Mouse (Mus musculus): ENCODE measurements at regions not wholly inside any gene's neighbourhood (a gene's known extent, or its start where the extent isn't known, plus 50 kb on each side); places are given as distances from the start of the nearest gene placed in this dataset.

DNA sequence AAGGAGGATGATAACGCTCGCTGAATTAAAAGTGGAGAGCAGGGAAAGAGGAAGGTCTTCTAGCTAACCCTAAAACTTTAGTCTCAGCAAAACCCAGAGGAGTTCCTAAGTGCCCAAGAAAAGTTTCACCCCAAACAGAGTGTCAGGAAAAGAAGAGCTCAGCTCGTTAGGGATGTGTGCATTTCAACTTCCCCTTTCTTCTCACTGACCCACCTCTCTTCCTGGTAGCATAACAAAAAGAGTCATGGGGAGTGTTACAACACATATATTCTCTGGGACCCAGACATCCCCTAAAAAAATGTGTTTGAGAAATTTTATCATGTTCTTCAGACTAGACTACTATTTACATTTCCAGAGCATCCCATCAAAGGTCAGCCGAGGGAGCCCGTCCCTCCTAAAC is 432.6 kb downstream of the Mctp2 start:
- H3K4me1 ChIP-seq (replicated peaks), result no peaks in the 10 kb centered on the region
- H3K9me3 ChIP-seq, result no peaks in the 10 kb centered on the region
- no peak overlapping the region for H3K9ac ChIP-seq
- H3K36me3 ChIP-seq, result no peaks in the 10 kb centered on the region
- no peak for ATAC-seq (ENCODE audit: low FRiP score, low read depth)
- H3K27ac ChIP-seq (replicated peaks), result no peak overlapping the region
- 85% methylated on average over 5 of the region's 5 CpGs for WGBS
- no peak overlapping the region for H3K4me3 ChIP-seq
- no peaks in the 10 kb centered on the region for H3K27me3 ChIP-seq
- H3K4me2 ChIP-seq, result no peak overlapping the region

DNA sequence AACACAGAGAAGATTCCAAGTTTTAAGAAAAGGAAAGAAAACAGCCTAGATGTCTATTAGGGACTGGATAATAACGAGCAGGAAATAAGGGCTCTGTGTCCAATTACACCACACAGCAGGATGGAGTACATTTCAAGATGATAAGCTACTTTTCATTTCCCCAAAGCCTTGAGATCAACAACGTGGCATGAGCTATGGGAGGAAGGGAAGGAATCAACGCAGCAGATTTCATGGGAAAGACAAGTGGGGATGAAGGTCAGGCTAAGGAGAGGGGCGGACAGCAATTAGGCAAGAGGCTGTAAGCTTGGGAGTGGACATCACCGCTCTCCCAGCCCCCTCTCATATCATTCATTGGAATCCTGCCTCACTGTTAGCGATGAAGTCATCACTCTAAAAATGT is 433.5 kb downstream of the Mctp2 start:
- Histone ChIP-seq H3K36me3 (no peaks in the 10 kb centered on the region), H3K9me3 (no peaks in the 10 kb centered on the region), H3K4me2 (no peak overlapping the region), H3K27ac (replicated peaks) (no peak overlapping the region), H3K4me1 (replicated peaks) (no peaks in the 10 kb centered on the region), H3K9ac (no peak overlapping the region), H3K4me3 (no peak overlapping the region), H3K27me3 (0 out of 2 replicates have a peak, but pooled peaks cover 4% of the 10 kb centered on the region)
- ATAC-seq (ENCODE audit: low FRiP score, low read depth), result no peak
- 79% methylated on average over 6 of the region's 6 CpGs for WGBS

DNA sequence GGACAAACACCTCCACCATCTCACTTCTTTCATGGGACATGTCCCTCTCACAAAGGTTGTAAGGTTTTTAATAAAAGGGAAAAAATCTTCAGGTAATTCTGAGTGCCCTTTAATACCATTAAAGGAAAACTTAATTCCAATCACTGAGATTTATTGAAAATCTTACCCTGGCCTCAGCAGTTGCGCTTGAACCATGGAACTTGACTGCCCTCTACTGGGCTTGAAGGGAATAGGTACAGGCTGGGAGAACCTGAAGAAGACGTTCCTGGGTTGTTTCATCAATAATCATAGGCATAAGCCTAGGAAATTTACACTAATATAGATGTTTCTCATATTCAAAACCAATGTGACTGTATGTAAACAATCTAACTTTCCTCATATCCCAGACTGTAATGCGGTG is 439.3 kb downstream of the Mctp2 start:
- Histone ChIP-seq H3K36me3 (no peaks in the 10 kb centered on the region), H3K27me3 (0 out of 2 replicates have a peak, but pooled peaks cover 4% of the 10 kb centered on the region), H3K4me3 (no peak overlapping the region), H3K4me2 (no peak overlapping the region), H3K4me1 (replicated peaks) (peaks cover 13% of the 10 kb centered on the region), H3K9me3 (no peaks in the 10 kb centered on the region), H3K9ac (no peak overlapping the region), H3K27ac (replicated peaks) (no peak overlapping the region)
- 15% methylated on average over 3 of the region's 3 CpGs for WGBS
- ATAC-seq (ENCODE audit: low FRiP score, low read depth), result no peak

DNA sequence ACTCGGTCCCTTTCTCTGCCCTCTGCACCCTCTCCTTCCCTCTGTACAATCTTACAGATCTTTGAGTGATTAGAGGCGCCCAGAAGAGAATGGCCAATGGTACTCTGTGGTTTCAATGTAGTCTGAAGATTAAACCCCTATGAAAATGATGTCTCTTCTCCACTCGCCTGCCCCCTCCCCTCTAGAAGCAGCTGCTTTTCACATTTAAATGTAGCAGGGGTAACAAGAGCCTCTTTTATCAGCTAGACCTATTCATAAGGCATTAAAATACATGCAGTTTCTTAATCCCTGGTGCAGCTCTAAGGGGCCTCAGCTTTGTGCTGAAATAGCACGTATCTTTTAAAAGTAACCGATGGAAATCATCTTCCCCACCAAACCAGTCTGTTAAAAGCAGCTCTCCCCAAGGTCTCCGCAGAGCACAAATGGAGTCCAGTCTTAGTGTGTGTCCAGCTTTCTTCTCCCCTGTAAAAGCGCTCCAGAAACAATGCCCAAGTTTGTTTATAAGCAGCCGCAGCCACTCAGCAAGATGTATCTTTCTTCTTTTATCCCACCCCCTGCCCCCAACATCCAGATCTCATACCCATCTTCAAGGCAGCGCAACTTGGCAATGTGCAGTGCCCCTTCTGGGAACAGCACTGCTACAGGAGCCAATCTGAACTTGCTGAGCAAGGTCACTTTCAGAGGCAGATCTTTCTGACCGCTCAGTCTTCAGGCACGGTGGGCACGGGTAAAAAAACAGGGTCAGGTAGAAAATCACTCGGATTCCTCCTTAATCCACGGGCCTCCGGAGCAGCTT is 440.8 kb downstream of the Mctp2 start:
- H3K4me2 ChIP-seq, result peak overlapping the region; percentile 19; the same call in 1 of the 2 replicates
- WGBS, result 24% methylated on average over 15 of the region's 15 CpGs
- H3K4me3 ChIP-seq, result no peak overlapping the region
- no peak for ATAC-seq (ENCODE audit: low FRiP score, low read depth)
- H3K9me3 ChIP-seq, result no peaks in the 10 kb centered on the region
- 0 out of 2 replicates have a peak, but pooled peaks cover 4% of the 10 kb centered on the region for H3K27me3 ChIP-seq
- no peak overlapping the region for H3K9ac ChIP-seq
- no peaks in the 10 kb centered on the region for H3K36me3 ChIP-seq
- H3K27ac ChIP-seq (replicated peaks), result no peak overlapping the region
- peaks cover 13% of the 10 kb centered on the region for H3K4me1 ChIP-seq (replicated peaks)

DNA sequence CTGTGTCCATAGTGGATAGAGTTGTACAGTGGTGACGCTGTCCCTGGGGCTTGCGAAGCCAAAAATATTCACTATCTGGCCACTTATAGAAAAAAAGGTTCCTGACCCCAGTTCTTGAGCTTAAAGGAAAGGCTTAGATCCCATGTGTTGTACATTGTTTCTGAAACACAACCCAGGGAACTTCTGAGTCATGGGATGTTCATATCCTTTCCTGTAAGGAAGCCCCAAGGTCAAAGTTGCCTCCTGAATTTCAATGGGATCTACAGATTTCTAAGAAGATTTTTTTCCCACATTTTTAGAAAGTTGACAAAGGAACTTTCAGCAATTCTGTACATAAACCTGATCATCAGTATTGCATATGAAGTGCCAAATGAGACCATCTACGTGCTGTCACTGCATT is 453.5 kb downstream of the Mctp2 start:
- Histone ChIP-seq H3K27ac (replicated peaks) (no peak overlapping the region), H3K27me3 (no peaks in the 10 kb centered on the region), H3K9ac (no peak overlapping the region), H3K4me1 (replicated peaks) (no peaks in the 10 kb centered on the region), H3K4me2 (no peak overlapping the region), H3K9me3 (no peaks in the 10 kb centered on the region), H3K4me3 (no peak overlapping the region), H3K36me3 (no peaks in the 10 kb centered on the region)
- no peak for ATAC-seq (ENCODE audit: low FRiP score, low read depth)
- WGBS, result 88% methylated on average over 3 of the region's 3 CpGs

DNA sequence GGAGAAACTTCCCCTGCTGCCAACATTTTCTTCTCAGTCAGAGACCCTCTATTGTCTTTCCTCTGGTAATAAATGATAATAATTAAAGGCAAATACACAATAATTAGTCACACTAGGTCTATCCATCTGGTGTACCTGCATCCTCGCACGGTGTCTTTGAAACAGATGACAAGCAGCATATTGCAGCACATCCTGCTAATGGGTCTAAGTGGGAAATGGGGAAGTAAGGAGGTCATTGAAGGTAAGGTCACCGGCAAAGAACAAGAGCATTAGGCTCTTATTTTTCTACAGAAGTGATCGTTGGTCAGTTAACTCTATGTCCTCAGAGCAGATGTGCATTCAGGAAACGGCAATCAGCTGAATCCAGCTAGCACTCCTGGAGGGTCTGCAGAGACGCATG is 457.2 kb downstream of the Mctp2 start:
- WGBS, result 72% methylated on average over 6 of the region's 6 CpGs

DNA sequence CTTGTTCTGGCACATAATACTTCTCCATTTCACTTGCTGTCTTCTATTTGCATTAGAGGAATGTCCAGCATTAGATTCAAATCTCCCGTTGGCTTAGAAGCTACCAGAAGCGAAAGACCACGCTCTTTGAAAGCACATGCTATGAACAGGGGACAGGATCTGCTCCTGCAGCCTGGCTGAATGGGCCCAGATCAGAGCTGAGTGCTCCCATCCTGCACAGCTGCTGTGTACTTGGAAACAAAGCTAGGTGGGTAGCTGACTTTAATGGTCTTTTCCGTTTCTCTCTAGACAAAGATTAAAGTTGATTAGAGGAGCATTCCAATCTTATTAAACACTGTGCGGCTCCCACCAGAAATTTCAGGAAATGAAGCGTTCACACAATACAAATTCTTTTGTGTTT is 468.6 kb downstream of the Mctp2 start:
- WGBS, result 65% methylated on average over 6 of the region's 6 CpGs
- ATAC-seq (ENCODE audit: low FRiP score, low read depth), result no peak
- no peak overlapping the region for H3K4me3 ChIP-seq

More for the DNA sequence above, 457.2 kb downstream of the Mctp2 start:
- Histone ChIP-seq H3K4me1 (replicated peaks) (no peaks in the 10 kb centered on the region), H3K4me2 (no peak overlapping the region), H3K27me3 (no peaks in the 10 kb centered on the region), H3K27ac (replicated peaks) (no peak overlapping the region), H3K9me3 (no peaks in the 10 kb centered on the region), H3K36me3 (no peaks in the 10 kb centered on the region), H3K4me3 (no peak overlapping the region), H3K9ac (no peak overlapping the region)
- ATAC-seq (ENCODE audit: low FRiP score, low read depth), result no peak

DNA sequence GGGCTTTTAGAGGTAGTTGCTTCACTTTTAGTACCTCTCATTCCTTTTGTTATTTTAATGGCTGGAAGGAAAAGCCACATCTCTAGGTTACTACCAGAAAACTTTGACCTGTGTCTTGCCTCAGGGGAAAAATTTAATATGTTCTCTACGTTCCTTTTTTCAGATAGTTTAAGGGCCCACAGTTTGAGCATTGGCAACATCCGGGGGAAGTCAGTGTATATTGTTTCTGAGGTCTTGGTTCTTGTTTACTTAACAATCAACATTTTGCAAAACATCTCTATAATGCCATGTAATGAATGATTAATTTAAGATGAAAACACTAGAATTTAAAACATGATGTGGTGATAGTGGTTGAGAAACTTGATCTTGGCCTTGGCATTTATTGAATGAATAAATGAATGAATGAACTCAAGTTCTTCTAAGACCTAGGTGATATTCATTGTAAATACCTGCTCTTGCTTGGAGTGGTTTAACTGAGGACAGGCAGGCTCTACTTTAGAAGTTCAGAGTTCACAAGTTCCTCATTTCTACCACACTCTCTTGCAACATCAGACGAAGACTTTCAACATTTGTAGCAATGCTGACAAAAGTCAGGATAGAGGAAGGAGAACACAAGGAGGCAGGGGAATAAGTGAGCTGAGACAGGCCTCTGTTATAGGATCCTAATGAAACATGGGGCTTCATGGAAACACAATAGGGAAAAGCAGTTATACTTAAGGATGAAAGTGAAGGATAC is 474.4 kb downstream of the Mctp2 start:
- no peaks in the 10 kb centered on the region for H3K36me3 ChIP-seq
- no peak overlapping the region for H3K9ac ChIP-seq
- no peaks in the 10 kb centered on the region for H3K4me1 ChIP-seq (replicated peaks)
- 87% methylated on average over 3 of the region's 3 CpGs for WGBS
- no peaks in the 10 kb centered on the region for H3K27me3 ChIP-seq
- no peak overlapping the region for H3K4me2 ChIP-seq
- H3K9me3 ChIP-seq, result no peaks in the 10 kb centered on the region
- H3K4me3 ChIP-seq, result no peak overlapping the region
- ATAC-seq (ENCODE audit: low FRiP score, low read depth), result no peak
- no peak overlapping the region for H3K27ac ChIP-seq (replicated peaks)

More for the DNA sequence above, 468.6 kb downstream of the Mctp2 start:
- H3K27ac ChIP-seq (replicated peaks), result no peak overlapping the region
- H3K4me2 ChIP-seq, result no peak overlapping the region
- H3K4me1 ChIP-seq (replicated peaks), result no peaks in the 10 kb centered on the region
- no peaks in the 10 kb centered on the region for H3K27me3 ChIP-seq
- H3K36me3 ChIP-seq, result no peaks in the 10 kb centered on the region
- no peak overlapping the region for H3K9ac ChIP-seq
- H3K9me3 ChIP-seq, result no peaks in the 10 kb centered on the region

DNA sequence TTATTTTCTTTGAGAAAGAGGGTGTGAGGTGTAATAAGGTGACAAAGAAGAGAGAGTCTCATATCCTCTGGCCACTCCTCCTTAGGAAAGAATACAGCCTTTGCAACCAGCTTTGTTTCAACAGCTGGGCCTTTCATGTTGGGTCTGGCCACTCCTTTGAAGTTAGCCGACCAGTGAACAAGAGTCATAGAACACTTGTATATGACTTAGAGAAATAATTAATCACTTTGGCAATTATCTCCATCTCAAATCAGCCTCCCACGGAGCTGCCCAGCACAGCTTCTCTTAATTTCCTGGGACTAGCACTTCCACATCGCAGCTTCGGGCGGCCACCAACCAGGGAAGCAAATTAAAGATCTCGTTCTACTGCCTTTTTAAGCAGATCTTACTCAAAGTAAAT is 476.8 kb downstream of the Mctp2 start:
- Histone ChIP-seq H3K27me3 (no peaks in the 10 kb centered on the region), H3K9ac (no peak overlapping the region), H3K4me2 (no peak overlapping the region), H3K4me1 (replicated peaks) (no peaks in the 10 kb centered on the region), H3K9me3 (no peaks in the 10 kb centered on the region), H3K4me3 (no peak overlapping the region), H3K27ac (replicated peaks) (no peak overlapping the region), H3K36me3 (no peaks in the 10 kb centered on the region)
- ATAC-seq (ENCODE audit: low FRiP score, low read depth), result no peak
- 40% methylated on average over 6 of the region's 6 CpGs for WGBS

DNA sequence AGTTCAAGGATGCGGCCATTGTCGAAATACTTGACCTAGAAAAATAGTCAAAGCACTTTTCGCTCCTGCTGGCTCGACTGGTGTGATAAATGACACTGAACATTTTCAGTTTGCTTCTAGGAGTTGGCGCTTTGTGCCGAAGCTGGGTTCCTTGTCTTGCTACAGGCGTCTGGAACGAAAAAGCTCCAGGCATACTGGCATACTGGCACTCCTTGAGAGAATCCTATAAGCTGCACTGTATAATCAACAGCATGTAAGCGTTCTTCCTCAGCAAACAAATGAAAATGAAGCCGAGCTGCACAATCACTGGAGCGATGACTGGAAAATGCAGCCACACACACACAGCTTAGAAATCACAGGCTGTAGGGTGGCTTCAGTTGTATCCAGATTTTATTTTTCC is 464.9 kb upstream of the Gm10295 start:
- ATAC-seq (ENCODE audit: low FRiP score, low read depth), result no peak

DNA sequence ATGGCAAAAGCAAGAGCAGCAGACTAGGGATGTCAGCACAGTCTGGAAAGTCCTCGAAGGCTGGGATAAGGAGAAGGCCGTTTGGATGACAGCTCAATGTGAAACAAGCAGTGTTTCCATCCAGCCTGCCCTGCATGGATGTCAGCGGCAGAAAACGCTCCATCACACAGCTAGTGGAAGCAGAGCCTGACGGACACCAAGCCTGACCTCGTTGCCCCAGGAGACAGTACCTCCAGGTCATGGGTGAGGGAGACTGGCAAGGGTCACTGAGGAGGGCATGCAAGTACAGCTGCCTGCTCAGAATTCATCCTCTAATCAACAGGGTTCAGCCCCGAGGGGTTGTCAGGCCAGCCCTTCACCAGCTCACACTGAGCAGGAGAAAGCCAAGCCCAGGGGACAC is 442.9 kb upstream of the Gm10295 start:
- ATAC-seq (ENCODE audit: low FRiP score, low read depth), result no peak
- Histone ChIP-seq H3K4me1 (replicated peaks) (0 out of 2 replicates have a peak, but pooled peaks cover 4% of the 10 kb centered on the region), H3K9me3 (no peaks in the 10 kb centered on the region), H3K27me3 (no peaks in the 10 kb centered on the region), H3K4me3 (no peak overlapping the region), H3K36me3 (no peaks in the 10 kb centered on the region), H3K27ac (replicated peaks) (no peak overlapping the region), H3K9ac (no peak overlapping the region), H3K4me2 (no peak overlapping the region)
- 36% methylated on average over 7 of the region's 7 CpGs for WGBS

More for the DNA sequence above, 464.9 kb upstream of the Gm10295 start:
- no peaks in the 10 kb centered on the region for H3K36me3 ChIP-seq
- H3K9me3 ChIP-seq, result no peaks in the 10 kb centered on the region
- H3K27ac ChIP-seq (replicated peaks), result 0 out of 2 replicates have a peak overlapping the region, but pooled peaks have one; percentile 22
- H3K4me3 ChIP-seq, result no peak overlapping the region
- no peaks in the 10 kb centered on the region for H3K4me1 ChIP-seq (replicated peaks)
- 64% methylated on average over 11 of the region's 11 CpGs for WGBS
- H3K4me2 ChIP-seq, result no peak overlapping the region
- no peak overlapping the region for H3K9ac ChIP-seq
- no peaks in the 10 kb centered on the region for H3K27me3 ChIP-seq

DNA sequence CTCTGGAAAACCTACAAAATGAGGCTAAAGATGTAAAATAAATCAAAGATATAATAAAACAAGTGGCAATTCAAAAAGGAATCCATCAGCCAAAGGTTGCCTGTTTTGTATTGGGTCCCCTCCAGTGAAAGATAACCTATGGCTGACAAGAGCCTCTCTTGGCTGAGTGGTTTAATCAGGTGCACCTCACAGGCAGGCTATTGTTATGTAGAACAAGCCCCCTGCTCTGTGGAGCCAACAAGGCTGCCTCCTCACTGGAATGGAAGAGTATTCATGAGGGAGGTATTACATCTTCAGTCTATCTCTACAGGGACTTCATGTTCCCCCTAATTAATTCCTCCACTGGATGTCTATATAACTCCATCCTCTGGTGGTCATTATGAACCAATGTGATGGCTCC is 437.1 kb upstream of the Gm10295 start:
- Histone ChIP-seq H3K36me3 (no peaks in the 10 kb centered on the region), H3K4me2 (no peak overlapping the region), H3K27ac (replicated peaks) (no peak overlapping the region), H3K9ac (no peak overlapping the region), H3K27me3 (no peaks in the 10 kb centered on the region), H3K4me3 (no peak overlapping the region), H3K4me1 (replicated peaks) (no peaks in the 10 kb centered on the region), H3K9me3 (no peaks in the 10 kb centered on the region)
- no peak for ATAC-seq (ENCODE audit: low FRiP score, low read depth)
